Mouse (Mus musculus) lung, embryonic 14.5 days (tissue): ENCODE measurements around the gene Gdf9. TPM values are rescaled to one million over a fixed set of nuclear protein-coding genes. Genes with fewer than 3 reads are reported as not detected.

ENCODE experiments used
- ATAC-seq: fragments of 200-750 bp; cut with Nextera tagmentation; 2 replicates; pipeline ENCODE4 v1.8.0; 2017; ENCODE audit warnings: mild to moderate bottlenecking, moderate TSS enrichment, moderate library complexity; ENCODE audit not compliant: insufficient read depth
- DNase-seq: peaks from one replicate; pipeline ENCODE4 v3.0.0-alpha.2; 2015
- H3K27ac ChIP-seq: fragments of 300-500 bp; sonication (generic); 2 replicates; pipeline ENCODE4 v1.5.1; 2014; ENCODE audit warnings: low read depth, mild to moderate bottlenecking, moderate library complexity
- H3K27me3 ChIP-seq: fragments of 300-500 bp; sonication (generic); 2 replicates; pipeline ENCODE4 v1.6.1; 2014; ENCODE audit warnings: low read length, control low read depth; ENCODE audit not compliant: insufficient read depth
- H3K36me3 ChIP-seq: fragments of 300-500 bp; sonication (generic); 2 replicates; pipeline ENCODE4 v1.6.1; 2014; ENCODE audit warnings: control low read depth; ENCODE audit not compliant: insufficient read depth
- H3K4me1 ChIP-seq: fragments of 300-500 bp; sonication (generic); 2 replicates; pipeline ENCODE4 v1.6.1; 2014; ENCODE audit warnings: antibody characterized with exemption, control low read depth; ENCODE audit not compliant: insufficient read depth
- H3K4me2 ChIP-seq: fragments of 300-500 bp; sonication (generic); 2 replicates; pipeline ENCODE4 v1.6.1; 2014; ENCODE audit warnings: mild to moderate bottlenecking
- H3K4me3 ChIP-seq: fragments of 300-500 bp; sonication (generic); 2 replicates; pipeline ENCODE4 v1.5.1; 2014; ENCODE audit warnings: low read depth, low read length
- H3K9ac ChIP-seq: fragments of 300-500 bp; sonication (generic); 2 replicates; pipeline ENCODE4 v1.6.1; 2014
- H3K9me3 ChIP-seq: fragments of 300-500 bp; sonication (generic); 2 replicates; pipeline ENCODE4 v1.6.1; 2016; ENCODE audit warnings: low read depth, low read length, control low read depth
- CTCF ChIP-seq: IDR thresholded peaks from 2 replicates; pipeline ENCODE4 v1.5.1; 2016; ENCODE audit warnings: antibody characterized with exemption, low read depth
- WGBS: fragments of 180-500 bp; shearing (Covaris S2); extraction: QIAGEN DNeasy Blood & Tissue Kit; methylation state at CpG from one replicate; pipeline ENCODE4 v1.1.7; 2014; 5-methylcytosine and 5-hydroxymethylcytosine counted together
- microRNA-seq: library from miRNA; unstranded; fragments of <30 nt; microRNA quantifications from one replicate; pipeline ENCODE4, GENCODE M21; 2016; ENCODE audit warnings: borderline number of aligned reads
- polyA plus RNA-seq: library from polyadenylated mRNA; unstranded; fragments of >200 nt; fragmentation: Nextera tagmentation; extraction: Ambion mirVana; gene quantifications from 2 replicates; pipeline ENCODE4 v1.2.1, GENCODE M21; 2014

The Gdf9 gene
- polyA plus RNA-seq, 1 experiment from 2014 or later, result 2.0 TPM

DNA sequence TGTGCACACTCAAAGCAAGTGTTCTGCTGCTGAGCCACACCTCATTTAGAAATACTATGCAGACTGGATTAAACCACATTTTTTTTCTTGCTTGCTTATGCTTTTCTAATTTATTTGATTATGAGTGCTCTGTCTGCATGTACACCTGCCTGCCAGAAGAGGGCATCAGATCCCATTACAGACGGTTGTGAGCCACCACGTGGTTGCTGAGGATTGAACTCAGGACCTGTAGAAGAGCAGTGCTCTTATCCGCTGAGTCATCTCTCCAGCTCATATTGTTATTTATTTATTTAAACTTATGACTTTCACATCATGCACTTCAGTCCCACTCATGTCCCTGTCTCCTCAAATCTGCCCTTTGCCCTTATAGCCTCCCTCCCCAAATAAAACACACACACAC lies 54.9 kb downstream of the Gdf9 start:
- 41% methylated on average over 3 of the region's 3 CpGs for WGBS
- H3K36me3 ChIP-seq, result no peaks in the 10 kb centered on the region
- no peaks in the 10 kb centered on the region for H3K9me3 ChIP-seq
- ATAC-seq, result no peak
- peak; percentile 55 for TF ChIP-seq CTCF
- no peaks in the 10 kb centered on the region for H3K4me1 ChIP-seq
- no peak overlapping the region for H3K27ac ChIP-seq
- H3K9ac ChIP-seq, result no peak overlapping the region
- H3K27me3 ChIP-seq, result peaks cover 32% of the 10 kb centered on the region
- no peak overlapping the region for H3K4me2 ChIP-seq
- no peak for DNase-seq
- no peak overlapping the region for H3K4me3 ChIP-seq

DNA sequence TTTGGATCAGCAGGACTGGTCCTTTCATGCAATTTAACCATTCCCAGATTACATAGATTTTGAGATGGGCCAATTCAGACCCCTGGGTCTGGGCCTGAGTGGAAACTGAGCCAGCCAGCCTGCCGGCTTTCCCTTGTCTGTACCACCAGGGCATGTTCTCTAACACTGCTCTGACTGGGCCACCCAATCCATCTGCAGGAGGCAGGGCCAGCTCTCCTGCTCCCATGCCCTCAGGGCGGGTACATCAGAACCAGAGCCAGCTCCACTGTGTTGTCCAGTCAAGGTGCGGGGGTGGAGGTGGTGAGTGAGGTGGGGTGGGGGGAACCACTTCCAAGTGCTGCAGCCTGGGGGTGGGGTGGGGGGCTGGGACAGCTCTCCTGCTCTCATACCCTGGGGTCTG lies 55.5 kb downstream of the Gdf9 start:
- WGBS, result 64% methylated on average over 3 of the region's 3 CpGs
- Histone ChIP-seq H3K27me3 (peaks cover 26% of the 10 kb centered on the region), H3K4me1 (no peaks in the 10 kb centered on the region), H3K36me3 (no peaks in the 10 kb centered on the region), H3K9ac (no peak overlapping the region), H3K4me2 (no peak overlapping the region), H3K27ac (no peak overlapping the region), H3K4me3 (no peak overlapping the region), H3K9me3 (no peaks in the 10 kb centered on the region)
- TF ChIP-seq CTCF, result no peak
- no peak for ATAC-seq
- DNase-seq, result no peak

DNA sequence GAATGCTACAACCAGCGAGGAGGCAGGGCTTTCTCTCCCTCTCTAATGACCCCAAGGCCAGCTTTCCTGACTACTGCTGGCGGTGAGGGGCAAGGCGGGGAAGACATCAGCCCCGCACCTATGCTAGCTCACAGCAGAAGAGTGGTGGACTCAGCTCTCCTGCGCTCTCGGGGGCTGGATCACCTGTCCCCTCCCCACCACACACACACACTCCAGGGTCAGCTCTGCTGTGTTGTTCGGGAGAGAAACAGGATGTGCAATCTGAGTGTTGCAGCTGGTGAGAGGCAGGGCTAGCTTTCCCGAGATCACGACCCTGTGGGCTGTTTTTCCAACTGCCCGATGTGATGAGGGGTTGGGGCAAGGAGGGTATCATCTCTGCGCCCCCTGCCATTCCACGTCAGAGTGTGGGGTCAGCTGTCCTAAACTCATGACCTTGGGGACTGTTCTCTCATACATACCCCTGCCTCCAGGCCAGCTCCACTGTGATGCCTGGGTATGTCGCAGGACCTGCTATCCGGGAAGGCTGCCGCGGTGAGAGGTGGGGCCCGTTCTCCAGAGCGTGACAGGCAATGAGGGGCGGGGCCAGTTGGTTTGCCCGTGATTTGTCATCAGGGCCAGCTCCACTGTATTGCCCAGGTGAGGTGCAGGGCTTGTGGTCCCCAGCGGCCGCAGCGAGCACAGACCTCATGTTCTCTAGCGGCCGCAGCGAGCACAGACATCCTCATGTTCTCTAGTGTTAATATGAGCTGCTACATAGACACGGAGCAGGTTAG lies 56.2 kb downstream of the Gdf9 start:
- ATAC-seq, result no peak
- Histone ChIP-seq H3K4me2 (peak overlapping the region; percentile 48), H3K9ac (no peak overlapping the region), H3K9me3 (no peaks in the 10 kb centered on the region), H3K27ac (no peak overlapping the region), H3K4me3 (peak overlapping the region; percentile 21), H3K4me1 (no peaks in the 10 kb centered on the region), H3K27me3 (peaks cover 19% of the 10 kb centered on the region; the same call in 1 of the 2 replicates), H3K36me3 (no peaks in the 10 kb centered on the region)
- peak; percentile 47 for DNase-seq
- WGBS, result 8% methylated on average over 27 of the region's 27 CpGs
- no peak for TF ChIP-seq CTCF

Small RNA genes lying within 50 kb of the gene (microRNA-seq; reads per million reads assigned to microRNA genes)
- gene Mir6920, result not detected

Other genes starting within 250 kb of the Gdf9 start
- 105 and 109 TPM in 2 replicates for gene Hspa4, start 130.6 kb upstream of the Gdf9 start, polyA plus RNA-seq
- 24.0 and 27.7 TPM in 2 replicates for gene Zcchc10, start 106.3 kb upstream of the Gdf9 start, polyA plus RNA-seq
- 56.5 and 62.9 TPM in 2 replicates for gene Aff4, start 80.2 kb upstream of the Gdf9 start, polyA plus RNA-seq
- 0.53 TPM in 1 of 2 replicates, not detected in the other for gene Leap2, start 7.9 kb upstream of the Gdf9 start, polyA plus RNA-seq
- 518 and 521 TPM in 2 replicates for gene Uqcrq, start 192 bp upstream of the Gdf9 start, polyA plus RNA-seq
- gene Gm10447, start 26.1 kb downstream of the Gdf9 start, polyA plus RNA-seq, result not detected in 2 replicates
- 1.9 and 2.4 TPM in 2 replicates for gene Shroom1, start 26.2 kb downstream of the Gdf9 start, polyA plus RNA-seq
- gene Gm9837, start 39.5 kb downstream of the Gdf9 start, polyA plus RNA-seq, result not detected in 2 replicates
- gene Gm9945, start 49.1 kb downstream of the Gdf9 start, polyA plus RNA-seq, result not detected in 2 replicates
- 0.17 and 0.18 TPM in 2 replicates for gene Sowaha, start 49.3 kb downstream of the Gdf9 start, polyA plus RNA-seq
- gene Sept8, start 88.2 kb downstream of the Gdf9 start, polyA plus RNA-seq, result 25.3 and 25.6 TPM in 2 replicates
- gene Kif3a, start 136.4 kb downstream of the Gdf9 start, polyA plus RNA-seq, result 67.9 and 69.7 TPM in 2 replicates
- 1.1 and 2.1 TPM in 2 replicates for gene Il4, start 187.6 kb downstream of the Gdf9 start, polyA plus RNA-seq
- not detected in 2 replicates for gene Il13, start 203.7 kb downstream of the Gdf9 start, polyA plus RNA-seq